Mouse (Mus musculus) megakaryocyte-erythroid progenitor cell, adult 5-6 weeks (primary cell): ENCODE measurements at regions not wholly inside any gene's neighbourhood (a gene's known extent, or its start where the extent isn't known, plus 50 kb on each side); places are given as distances from the start of the nearest gene placed in this dataset.

ENCODE experiments used
- ATAC-seq: replicated peaks from 2 replicates; pipeline ENCODE4 v1.8.0; 2016; ENCODE audit warnings: mild to moderate bottlenecking, inconsistent platforms; ENCODE audit not compliant: severe bottlenecking, poor library complexity, low FRiP score, low TSS enrichment

GRCm38 (mm10) chr11:63282541-63282940, 153.8 kb downstream of the Pmp22 start:
- no peak for ATAC-seq

DNA sequence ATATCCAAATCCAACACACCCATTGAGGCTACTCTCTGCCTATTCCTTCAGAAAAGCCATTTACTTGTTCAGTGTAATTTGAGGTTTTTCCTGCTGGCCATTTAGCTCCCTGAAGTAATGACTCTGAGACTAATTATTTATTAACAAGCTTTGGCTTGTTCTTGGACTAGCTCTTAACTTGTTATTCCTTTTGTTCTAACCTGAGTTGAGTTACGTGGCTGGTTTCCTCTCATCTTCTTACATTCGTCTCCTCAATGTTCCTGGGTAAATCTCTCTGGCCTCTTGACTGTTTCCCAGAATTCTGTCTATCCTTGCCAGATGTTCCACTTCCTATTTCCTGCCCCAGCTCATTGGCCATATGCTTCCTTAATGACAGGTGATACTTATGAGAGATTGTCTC, 157.2 kb downstream of the Pmp22 start:
- no peak for ATAC-seq

GRCm38 (mm10) chr11:63287766-63288165, 159.0 kb downstream of the Pmp22 start:
- no peak for ATAC-seq

DNA sequence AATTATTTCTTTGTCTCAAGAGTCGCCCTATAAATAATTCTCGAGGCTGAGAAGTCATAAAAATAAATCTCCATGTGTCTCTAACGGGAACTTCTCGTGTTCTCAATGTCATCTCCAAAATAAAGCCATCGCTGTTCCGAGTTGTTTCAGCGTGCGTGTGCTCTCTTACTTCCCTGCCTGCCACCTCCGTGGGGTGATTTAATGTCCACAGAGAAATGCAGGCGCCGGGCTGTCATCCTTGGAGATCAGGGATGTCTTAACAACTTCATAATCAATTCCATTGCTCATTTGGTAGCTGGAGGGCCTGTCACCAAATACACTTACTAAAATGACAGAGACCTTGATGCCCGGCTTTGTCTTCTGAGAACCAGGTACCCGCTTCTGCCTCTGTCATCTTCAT, 161.8 kb downstream of the Pmp22 start:
- ATAC-seq: no peak

DNA sequence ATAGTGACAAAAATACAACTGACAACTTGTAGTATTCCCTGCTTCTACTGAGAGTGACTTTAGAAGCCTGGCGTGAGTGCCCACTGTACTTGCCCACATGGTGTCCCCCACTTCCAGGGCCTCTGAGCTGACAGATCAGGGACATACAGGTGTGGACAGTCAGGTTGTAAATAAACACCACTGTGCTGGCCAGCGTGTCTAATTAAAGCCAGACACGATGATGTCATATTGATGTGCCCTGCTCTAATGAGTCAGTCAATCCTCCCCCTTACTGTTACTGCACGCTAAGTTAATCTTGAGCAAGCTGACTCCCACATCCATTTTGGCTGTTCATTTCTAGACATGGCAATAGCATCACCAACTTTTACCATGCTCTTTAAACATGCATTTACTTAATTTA, 164.7 kb downstream of the Pmp22 start:
- no peak for ATAC-seq

GRCm38 (mm10) chr11:63294476-63294875, 165.7 kb downstream of the Pmp22 start:
- no peak for ATAC-seq

- ATAC-seq: no peak
These were observed 167.7 kb downstream of the Pmp22 start for GRCm38 (mm10) chr11:63296476-63296875.

- ATAC-seq: no peak
These were observed 171.2 kb downstream of the Pmp22 start for GRCm38 (mm10) chr11:63299712-63300581.

- no peak for ATAC-seq
These were observed 196.4 kb downstream of the Pmp22 start for GRCm38 (mm10) chr11:63325166-63325565.

- ATAC-seq: no peak
These were observed 198.1 kb downstream of the Pmp22 start for GRCm38 (mm10) chr11:63326864-63327263.

GRCm38 (mm10) chr11:63337503-63337902, 208.7 kb downstream of the Pmp22 start:
- no peak for ATAC-seq

DNA sequence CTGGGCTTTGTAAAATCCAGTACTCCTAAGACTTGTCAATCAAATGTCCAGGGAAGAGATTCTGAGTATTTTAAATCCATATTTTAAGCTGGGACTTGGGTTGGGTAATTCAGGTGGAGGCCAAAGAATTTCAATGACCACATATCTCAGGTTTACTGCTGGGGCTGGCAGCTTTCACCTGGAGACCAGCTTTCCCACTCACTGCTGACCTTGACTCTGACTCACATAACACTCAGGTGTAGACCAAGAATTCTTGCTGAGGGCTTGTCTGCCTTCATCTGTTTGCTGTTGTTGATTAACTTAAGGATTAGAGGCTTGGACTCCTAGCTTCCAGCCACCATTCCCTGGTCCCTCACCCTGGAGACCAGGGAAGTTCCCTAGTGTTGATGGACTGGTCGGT, 209.5 kb downstream of the Pmp22 start:
- ATAC-seq: no peak

GRCm38 (mm10) chr11:63345653-63346052, 216.9 kb downstream of the Pmp22 start:
- ATAC-seq: no peak

DNA sequence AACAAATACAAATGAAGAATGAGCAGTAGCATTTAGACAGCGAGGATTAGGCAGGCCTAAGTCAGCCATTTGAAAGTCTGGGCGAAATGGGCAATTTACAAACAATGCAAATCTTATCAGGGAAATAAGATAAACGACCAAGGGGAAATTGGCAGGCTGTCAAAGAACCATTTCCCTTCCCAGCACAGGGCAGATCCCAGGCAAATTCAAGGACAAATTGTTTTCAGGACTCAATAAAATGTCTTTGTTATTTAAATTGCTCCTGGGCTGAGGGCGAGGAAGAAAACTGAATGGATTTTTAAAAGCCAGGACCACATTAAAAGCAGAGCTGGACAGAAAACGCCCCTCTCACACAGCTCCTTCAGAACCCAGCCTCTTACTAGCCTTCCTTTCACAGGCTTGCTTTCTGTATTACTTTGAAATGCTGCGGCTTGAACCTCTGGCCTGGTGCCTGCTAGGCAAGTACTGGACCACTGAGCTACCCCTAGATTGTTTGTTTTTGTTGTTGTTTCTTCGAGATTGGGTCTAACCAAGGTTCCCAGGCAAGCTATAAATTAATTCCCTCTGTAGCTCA, 221.4 kb downstream of the Pmp22 start:
- no peak for ATAC-seq

- no peak for ATAC-seq
These were observed 223.2 kb downstream of the Pmp22 start for GRCm38 (mm10) chr11:63351999-63352398.

DNA sequence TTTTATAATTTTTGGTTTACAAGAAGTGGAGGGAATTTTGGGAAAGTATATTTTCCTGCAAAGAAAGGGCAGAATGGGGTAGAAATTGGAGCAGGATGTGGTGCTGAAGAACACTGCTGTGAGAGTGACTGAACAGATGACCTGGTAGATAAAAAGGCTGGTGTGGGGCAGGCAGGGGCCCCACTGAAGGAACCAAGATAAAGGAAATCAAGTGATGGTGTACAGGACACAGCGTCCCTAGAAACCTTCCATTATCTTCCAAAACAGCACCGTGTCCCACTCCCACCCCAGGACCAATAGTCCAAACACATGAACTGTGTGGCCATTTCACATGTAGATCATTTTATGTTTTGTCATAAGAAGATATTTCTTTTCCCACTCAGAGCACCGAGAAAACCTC, 224.2 kb downstream of the Pmp22 start:
- no peak for ATAC-seq

- ATAC-seq: no peak
These were observed 224.9 kb downstream of the Pmp22 start for GRCm38 (mm10) chr11:63353671-63354070.

- ATAC-seq: no peak
These were observed 229.1 kb downstream of the Pmp22 start for GRCm38 (mm10) chr11:63357772-63358344.

DNA sequence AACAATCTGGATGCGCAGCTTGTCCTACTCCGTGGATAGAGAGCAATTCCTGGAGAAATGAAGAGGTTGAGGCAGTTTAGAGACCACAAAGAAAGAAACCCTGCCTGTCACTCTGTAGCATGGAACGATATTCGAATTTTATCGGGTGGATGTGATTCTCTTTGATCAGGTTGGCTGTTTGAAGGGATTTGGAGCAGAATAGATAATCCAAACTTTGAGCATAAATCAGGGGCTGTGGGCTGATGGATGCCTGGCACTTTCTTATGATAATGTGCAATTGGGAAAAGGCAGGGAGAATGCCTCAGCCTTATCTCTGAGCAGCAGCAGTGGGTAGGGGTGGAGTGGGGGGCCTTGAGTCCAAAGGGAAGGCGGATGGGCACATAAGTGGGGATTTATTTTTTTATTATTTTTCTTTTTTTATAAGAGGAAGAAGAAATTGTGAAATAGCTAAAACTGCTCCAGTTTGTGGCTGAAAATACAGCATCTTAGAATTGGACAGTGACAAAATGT, 239.0 kb downstream of the Pmp22 start:
- no peak for ATAC-seq

GRCm38 (mm10) chr11:63369475-63369874, 240.7 kb downstream of the Pmp22 start:
- ATAC-seq: no peak

GRCm38 (mm10) chr11:63376311-63376710, 247.5 kb downstream of the Pmp22 start:
- no peak for ATAC-seq
